Mouse (Mus musculus): Measurements from ENCODE around the gene Sash3. TPM values are rescaled to one million over a fixed set of nuclear protein-coding genes. Genes with fewer than 3 reads are reported as not detected.

Gene Sash3
- total RNA-seq, 1 experiment = 0.54 TPM

Other genes with a start within 250 kb of the Sash3 start
- gene Ocrl, start 234.0 kb upstream of the Sash3 start, total RNA-seq (2012; rRNA removed) = 5.3 and 7.8 TPM in 2 replicates
- 0.95 and 1.7 TPM in 2 replicates for gene Apln, start 111.6 kb upstream of the Sash3 start, total RNA-seq (2012; rRNA removed)
- gene Xpnpep2, start 37.7 kb upstream of the Sash3 start, total RNA-seq (2012; rRNA removed) = 0.58 and 1.6 TPM in 2 replicates
- 9.7 and 11.2 TPM in 2 replicates for gene Zdhhc9, start 62.4 kb downstream of the Sash3 start, total RNA-seq (2012; rRNA removed)
- 52.0 and 57.7 TPM in 2 replicates for gene Utp14a, start 110.4 kb downstream of the Sash3 start, total RNA-seq (2012; rRNA removed)
- gene Bcorl1, start 194.9 kb downstream of the Sash3 start, total RNA-seq (2012; rRNA removed) = 1.7 and 2.7 TPM in 2 replicates